Mouse (Mus musculus) CH12.LX (cell line): Measurements from ENCODE around the gene Rtn4ip1.

ENCODE experiments used
- ETS1 ChIP-seq: conservative IDR thresholded peaks from 2 replicates; pipeline ENCODE4 v1.6.1; 2012; ENCODE audit warnings: low read depth, mild to moderate bottlenecking, inconsistent platforms, low read length, improper control_type of control experiment, moderate library complexity
- MAX ChIP-seq: IDR thresholded peaks from 2 replicates; pipeline ENCODE4 v1.6.1; 2011; ENCODE audit warnings: low read length, improper control_type of control experiment
- POLR2A ChIP-seq: IDR thresholded peaks from 2 replicates; pipeline ENCODE4 v1.6.1; 2011; ENCODE audit warnings: low read depth, mild to moderate bottlenecking, improper control_type of control experiment, low read length
- RAD21 ChIP-seq: IDR thresholded peaks from 2 replicates; pipeline ENCODE4 v1.6.1; 2011; ENCODE audit warnings: low read depth, mild to moderate bottlenecking, low read length, improper control_type of control experiment, moderate library complexity
- USF1 ChIP-seq: IDR thresholded peaks from 2 replicates; pipeline ENCODE4 v1.6.1; 2014; ENCODE audit warnings: low read depth, mild to moderate bottlenecking, inconsistent platforms, low read length, improper control_type of control experiment

GRCm38 (mm10) chr10:43910873-43911142 is 9.2 kb downstream of the Rtn4ip1 start:
- no peak for TF ChIP-seq RAD21
- no peak for TF ChIP-seq MAX
- TF ChIP-seq ETS1 = no peak
- TF ChIP-seq USF1 = no peak
- TF ChIP-seq POLR2A = no peak
